Mouse (Mus musculus): ENCODE results near the gene Ppp1r13b. TPM values are rescaled to one million over a fixed set of nuclear protein-coding genes. Genes with fewer than 3 reads are reported as not detected.
A peak's percentile ranks its signal among the peaks of the same experiment; 100 is the strongest.

Gene Ppp1r13b
- polyA plus RNA-seq, 1 experiment from 2014 or later = 18.3 TPM

DNA sequence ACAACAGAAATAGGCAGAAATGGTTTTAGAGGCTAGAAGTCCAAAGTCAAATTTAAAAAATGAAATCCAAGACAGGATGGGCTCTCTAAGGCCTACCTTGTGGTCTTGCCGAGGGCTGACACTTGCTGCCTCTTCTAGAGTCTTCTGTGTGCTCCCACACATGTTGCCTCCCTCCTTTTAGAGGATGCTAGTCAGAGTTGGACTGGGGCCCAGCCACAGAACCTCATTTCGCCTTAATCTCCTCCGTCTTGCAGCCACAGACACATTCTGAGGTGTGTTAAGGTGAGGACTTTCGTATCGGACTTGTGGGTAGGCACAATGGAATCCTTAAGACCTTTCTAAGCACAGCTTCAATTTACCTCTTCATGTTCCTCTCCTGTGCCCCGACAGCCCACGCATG lies 4.9 kb upstream of the Ppp1r13b start:
- H3K9me3 ChIP-seq = no peaks in the 10 kb centered on the region

DNA sequence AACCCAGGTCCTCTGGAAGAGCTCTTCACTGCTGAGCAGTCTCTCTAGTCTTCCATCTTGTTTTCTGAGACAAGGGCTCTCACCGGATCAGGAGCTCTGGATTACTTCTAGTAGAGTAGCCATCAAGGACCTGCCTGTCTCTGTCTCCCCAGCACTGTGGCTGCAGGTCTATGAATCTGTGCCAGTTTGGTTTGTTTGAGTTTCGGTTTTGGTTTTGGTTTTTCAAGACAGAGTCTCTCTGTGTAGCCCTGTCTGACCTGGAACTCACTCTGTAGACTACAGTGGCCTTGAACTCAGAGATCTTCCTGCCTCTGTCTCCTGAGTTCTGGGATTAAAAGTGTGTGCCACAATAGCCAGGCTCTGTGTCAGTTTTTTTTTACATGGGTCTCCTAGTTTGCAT lies 3.9 kb upstream of the Ppp1r13b start:
- no peaks in the 10 kb centered on the region for H3K9me3 ChIP-seq
- no peak overlapping the region for H3K4me2 ChIP-seq (replicated peaks)
- H3K27ac ChIP-seq = no peak overlapping the region
- H3K27me3 ChIP-seq (replicated peaks) = peaks cover 20% of the 10 kb centered on the region
- no peak overlapping the region for H3K9ac ChIP-seq
- ATAC-seq (ENCODE audit: low FRiP score, low read depth) = no peak
- peaks cover 9% of the 10 kb centered on the region for H3K4me1 ChIP-seq
- no peaks in the 10 kb centered on the region for H3K36me3 ChIP-seq
- 83% methylated on average over 2 of the region's 2 CpGs for WGBS
- H3K4me3 ChIP-seq = no peak overlapping the region

More for the DNA sequence above, 4.9 kb upstream of the Ppp1r13b start:
- 0 out of 2 replicates have a peak, but pooled peaks cover 3% of the 10 kb centered on the region for H3K4me1 ChIP-seq
- no peaks in the 10 kb centered on the region for H3K36me3 ChIP-seq
- no peak overlapping the region for H3K27ac ChIP-seq
- peaks cover 20% of the 10 kb centered on the region for H3K27me3 ChIP-seq (replicated peaks)
- H3K4me3 ChIP-seq = no peak overlapping the region
- no peak overlapping the region for H3K4me2 ChIP-seq (replicated peaks)
- no peak for ATAC-seq (ENCODE audit: low FRiP score, low read depth)
- WGBS = 92% methylated on average over 7 of the region's 7 CpGs
- no peak overlapping the region for H3K9ac ChIP-seq

DNA sequence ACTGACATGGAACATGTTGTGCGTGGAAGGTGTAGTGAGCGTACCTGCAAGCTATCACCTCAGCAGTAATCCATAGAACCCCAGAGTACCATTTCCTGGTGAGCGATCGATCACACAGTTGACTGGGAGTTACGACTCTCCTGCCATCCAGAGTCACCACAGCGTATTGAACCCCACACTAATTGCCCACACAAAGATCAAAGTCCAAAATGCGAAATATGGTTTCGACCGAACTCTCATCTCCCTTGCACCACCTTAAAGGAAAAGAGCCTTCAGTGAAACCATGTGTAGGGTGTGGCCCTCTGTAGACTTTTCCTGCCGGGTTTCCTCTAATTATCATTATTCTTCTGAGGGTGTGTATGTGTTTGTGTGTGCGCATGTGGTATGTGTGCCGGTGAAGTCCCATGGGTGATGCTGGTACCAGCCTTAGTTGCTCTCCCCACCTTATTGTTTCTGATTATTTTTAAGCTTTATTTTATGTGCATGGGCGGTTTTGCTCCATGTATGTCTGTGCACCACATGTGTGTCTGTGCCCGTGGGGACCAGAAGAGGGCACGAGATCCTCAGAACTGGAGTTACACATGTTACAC lies 3.4 kb upstream of the Ppp1r13b start:
- peaks cover 12% of the 10 kb centered on the region for H3K4me1 ChIP-seq
- H3K4me3 ChIP-seq = no peak overlapping the region
- H3K9ac ChIP-seq = no peak overlapping the region
- H3K27ac ChIP-seq = no peak overlapping the region
- no peak overlapping the region for H3K4me2 ChIP-seq (replicated peaks)
- H3K9me3 ChIP-seq = no peaks in the 10 kb centered on the region
- H3K36me3 ChIP-seq = no peaks in the 10 kb centered on the region
- no peak for ATAC-seq (ENCODE audit: low FRiP score, low read depth)
- peaks cover 26% of the 10 kb centered on the region for H3K27me3 ChIP-seq (replicated peaks)
- 86% methylated on average over 15 of the region's 15 CpGs for WGBS

DNA sequence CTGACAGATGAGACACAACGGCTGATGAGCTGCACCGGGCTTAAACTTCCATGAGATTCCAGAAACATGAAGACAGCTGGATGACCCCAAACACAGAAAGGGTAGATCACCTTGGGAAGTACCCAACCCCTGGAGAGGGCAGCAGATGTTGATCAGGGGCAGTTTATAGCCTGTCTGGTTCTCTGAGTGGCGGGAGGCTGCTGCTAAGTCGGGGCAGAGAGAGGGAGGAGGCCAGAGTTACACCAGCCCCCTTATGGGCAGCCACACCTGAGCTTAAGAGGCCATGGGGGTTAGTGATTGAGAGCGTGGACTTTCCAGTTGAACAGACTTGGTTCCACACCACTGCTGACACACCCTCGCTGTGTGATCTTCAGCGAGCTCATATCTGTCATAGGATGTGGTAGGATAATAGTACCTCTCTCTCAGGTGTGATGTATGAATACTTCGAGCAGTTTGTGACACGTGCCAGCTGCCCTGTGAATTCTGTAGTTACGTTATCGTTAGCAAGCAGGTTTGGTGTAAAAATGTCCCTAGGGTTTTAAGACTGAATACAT lies 1.2 kb upstream of the Ppp1r13b start:
- Histone ChIP-seq H3K4me2 (replicated peaks) (peak overlapping the region; percentile 92), H3K9me3 (no peaks in the 10 kb centered on the region), H3K4me3 (no peak overlapping the region), H3K27ac (no peak overlapping the region), H3K27me3 (replicated peaks) (peaks cover 36% of the 10 kb centered on the region), H3K9ac (no peak overlapping the region), H3K36me3 (no peaks in the 10 kb centered on the region), H3K4me1 (peaks cover 12% of the 10 kb centered on the region)
- WGBS = 66% methylated on average over 11 of the region's 11 CpGs
- ATAC-seq (ENCODE audit: low FRiP score, low read depth) = no peak

DNA sequence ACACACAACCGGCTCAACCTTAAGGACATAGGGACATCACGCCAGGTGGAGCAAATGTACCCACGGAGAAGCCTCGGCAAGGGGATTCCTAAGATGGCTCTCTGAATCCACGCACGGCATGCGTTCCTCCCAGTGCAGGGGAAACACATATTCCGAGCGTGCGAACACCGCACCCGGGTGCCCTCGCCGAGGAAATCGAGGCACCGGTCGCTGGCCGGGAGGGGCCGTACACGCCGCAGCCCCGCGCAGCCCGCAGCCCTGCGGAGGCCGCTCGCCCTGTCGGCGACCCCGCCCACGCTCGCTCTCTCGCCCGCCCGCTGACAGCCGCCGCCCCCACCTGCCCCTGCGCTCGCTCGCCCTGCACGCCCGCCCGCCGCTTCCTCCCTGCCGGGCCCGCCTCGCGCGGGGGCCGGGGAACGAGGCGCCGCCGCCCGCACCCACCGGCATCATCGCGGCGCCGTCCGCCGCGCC lies 454 bp downstream of the Ppp1r13b start:
- under 1% methylated on average over 60 of the region's 63 CpGs for WGBS
- Histone ChIP-seq H3K4me2 (replicated peaks) (peak overlapping the region; percentile 92), H3K27me3 (replicated peaks) (peaks cover 36% of the 10 kb centered on the region), H3K9ac (peak overlapping the region; percentile 80), H3K4me3 (peak overlapping the region; percentile 82), H3K9me3 (no peaks in the 10 kb centered on the region), H3K36me3 (no peaks in the 10 kb centered on the region), H3K27ac (peak overlapping the region; percentile 84), H3K4me1 (peaks cover 12% of the 10 kb centered on the region)
- peak; percentile 60 for ATAC-seq (ENCODE audit: low FRiP score, low read depth)

DNA sequence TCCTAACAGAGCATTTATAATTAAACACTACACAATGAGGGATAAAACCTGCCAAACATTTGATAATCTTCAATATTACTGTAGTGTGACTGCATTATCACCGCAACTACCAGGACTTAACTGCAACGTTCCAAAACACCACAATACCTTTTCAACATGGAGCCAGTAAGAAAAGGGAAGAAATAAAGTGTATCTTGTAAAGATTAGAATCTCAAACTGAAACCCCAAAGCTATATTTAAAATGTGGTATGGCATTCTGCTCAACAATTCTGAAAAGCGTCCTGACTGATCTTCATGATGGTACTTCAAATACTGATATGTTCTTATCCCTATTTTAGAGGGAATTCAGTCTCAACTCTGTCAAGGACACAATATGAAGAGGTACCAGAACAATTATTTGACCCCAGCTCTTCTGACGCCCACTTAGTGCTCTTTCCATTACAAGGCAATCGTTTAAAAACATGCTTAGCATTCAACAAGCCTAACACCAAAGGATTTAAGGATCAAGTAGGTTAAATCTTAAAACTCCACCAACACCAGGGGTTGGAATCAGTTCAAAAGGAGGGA lies 1.5 kb downstream of the Ppp1r13b start:
- peak overlapping the region; percentile 82; the same call in 1 of the 2 replicates for H3K4me3 ChIP-seq
- H3K27ac ChIP-seq = no peak overlapping the region
- WGBS = 65% methylated on average over 5 of the region's 5 CpGs

DNA sequence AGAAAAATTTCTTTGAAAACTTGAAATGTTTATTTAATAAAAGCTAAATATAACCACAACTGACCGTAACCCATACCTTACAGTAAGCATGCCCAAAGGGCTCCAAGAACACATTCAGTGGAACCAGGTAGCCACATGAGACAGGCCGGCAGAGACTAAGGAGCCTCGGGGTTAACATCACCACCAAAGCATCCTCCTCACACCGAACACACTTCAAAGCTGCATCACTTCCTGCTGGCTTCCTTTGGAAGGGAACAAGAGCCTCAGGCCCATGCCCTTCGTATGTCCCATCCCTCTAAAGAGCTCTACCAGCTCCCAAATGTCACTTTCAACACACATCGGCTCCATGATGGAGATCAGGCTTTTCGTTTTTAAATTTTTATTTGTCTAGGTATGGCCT lies 5.4 kb downstream of the Ppp1r13b start:
- WGBS = 83% methylated on average over 7 of the region's 7 CpGs
- H3K4me2 ChIP-seq (replicated peaks) = no peak overlapping the region
- H3K9me3 ChIP-seq = no peaks in the 10 kb centered on the region
- peaks cover 8% of the 10 kb centered on the region for H3K4me1 ChIP-seq
- ATAC-seq (ENCODE audit: low FRiP score, low read depth) = no peak
- no peaks in the 10 kb centered on the region for H3K36me3 ChIP-seq
- no peak overlapping the region for H3K4me3 ChIP-seq
- no peak overlapping the region for H3K9ac ChIP-seq
- H3K27me3 ChIP-seq (replicated peaks) = peaks cover 16% of the 10 kb centered on the region; the same call in 1 of the 2 replicates
- H3K27ac ChIP-seq = no peak overlapping the region

More for the DNA sequence above, 1.5 kb downstream of the Ppp1r13b start:
- H3K27me3 ChIP-seq (replicated peaks) = peaks cover 36% of the 10 kb centered on the region
- H3K4me1 ChIP-seq = peaks cover 12% of the 10 kb centered on the region
- no peak for ATAC-seq (ENCODE audit: low FRiP score, low read depth)
- no peaks in the 10 kb centered on the region for H3K36me3 ChIP-seq
- no peaks in the 10 kb centered on the region for H3K9me3 ChIP-seq
- peak overlapping the region; percentile 92 for H3K4me2 ChIP-seq (replicated peaks)
- H3K9ac ChIP-seq = no peak overlapping the region

DNA sequence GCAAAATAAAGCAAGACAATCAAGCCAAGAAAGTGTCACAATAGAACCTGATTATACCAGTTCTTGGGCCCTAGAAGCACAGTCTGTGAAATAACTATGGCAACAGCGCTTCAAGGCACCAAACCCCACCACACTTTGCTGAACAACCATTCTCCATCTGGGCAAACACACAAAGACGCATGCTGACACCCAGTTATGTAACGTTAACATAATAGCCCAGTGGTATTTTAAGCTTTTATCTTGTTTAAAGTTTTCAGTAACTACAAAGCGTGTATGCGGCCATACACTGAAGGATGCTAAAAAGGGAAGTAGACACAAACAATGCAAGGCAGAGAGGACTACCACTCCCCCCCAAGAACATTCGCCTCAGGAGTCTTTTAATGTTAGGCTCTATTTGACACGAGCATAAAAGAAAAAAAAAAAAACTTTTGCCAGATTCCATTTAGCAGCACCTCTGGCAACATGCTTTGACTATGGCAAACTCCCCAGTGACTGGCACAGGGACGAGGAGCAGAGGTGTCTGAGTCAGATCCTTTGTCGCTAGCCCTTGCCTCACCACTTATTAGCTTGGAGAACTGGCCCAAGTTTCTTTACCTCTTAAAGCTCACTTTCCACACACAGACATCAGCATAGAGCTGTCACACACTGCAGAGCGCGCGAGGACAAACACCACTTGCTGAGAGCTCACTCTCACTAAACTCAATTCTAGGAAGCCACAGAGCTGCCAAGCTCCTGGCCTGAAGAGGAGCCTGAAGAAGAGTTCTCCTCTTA lies 6.6 kb downstream of the Ppp1r13b start:
- 76% methylated on average over 12 of the region's 12 CpGs for WGBS
- H3K4me2 ChIP-seq (replicated peaks) = no peak overlapping the region

DNA sequence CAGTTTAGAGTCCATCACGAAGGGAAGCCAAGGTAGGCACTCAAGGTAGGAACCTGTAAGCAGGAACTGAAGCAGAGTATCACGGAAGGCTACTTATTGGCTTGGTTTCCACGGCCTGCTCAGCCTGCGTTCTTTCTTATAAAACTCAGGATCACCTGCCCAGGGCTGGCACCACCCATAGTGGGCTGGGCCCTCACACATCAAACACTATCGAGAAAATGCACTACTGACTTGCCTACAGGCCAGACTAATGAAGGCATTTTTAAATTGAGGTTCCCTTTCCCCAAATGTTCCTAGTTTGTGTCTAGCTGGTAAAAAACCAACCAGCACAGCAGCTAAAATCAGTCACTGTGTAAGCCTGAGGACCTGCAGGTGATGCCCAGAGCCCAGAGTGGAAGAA lies 8.3 kb downstream of the Ppp1r13b start:
- H3K4me3 ChIP-seq = no peak overlapping the region
- no peak for ATAC-seq (ENCODE audit: low FRiP score, low read depth)
- no peak overlapping the region for H3K27ac ChIP-seq
- WGBS = 81% methylated on average over 5 of the region's 5 CpGs
- no peak overlapping the region for H3K9ac ChIP-seq
- no peaks in the 10 kb centered on the region for H3K27me3 ChIP-seq (replicated peaks)
- no peaks in the 10 kb centered on the region for H3K36me3 ChIP-seq
- no peak overlapping the region for H3K4me2 ChIP-seq (replicated peaks)
- H3K9me3 ChIP-seq = no peaks in the 10 kb centered on the region
- no peaks in the 10 kb centered on the region for H3K4me1 ChIP-seq

More for the DNA sequence above, 6.6 kb downstream of the Ppp1r13b start:
- no peaks in the 10 kb centered on the region for H3K4me1 ChIP-seq
- H3K4me3 ChIP-seq = no peak overlapping the region
- H3K36me3 ChIP-seq = no peaks in the 10 kb centered on the region
- peaks cover 11% of the 10 kb centered on the region; the same call in 1 of the 2 replicates for H3K27me3 ChIP-seq (replicated peaks)
- H3K9me3 ChIP-seq = no peaks in the 10 kb centered on the region
- no peak for ATAC-seq (ENCODE audit: low FRiP score, low read depth)
- no peak overlapping the region for H3K27ac ChIP-seq
- no peak overlapping the region for H3K9ac ChIP-seq

DNA sequence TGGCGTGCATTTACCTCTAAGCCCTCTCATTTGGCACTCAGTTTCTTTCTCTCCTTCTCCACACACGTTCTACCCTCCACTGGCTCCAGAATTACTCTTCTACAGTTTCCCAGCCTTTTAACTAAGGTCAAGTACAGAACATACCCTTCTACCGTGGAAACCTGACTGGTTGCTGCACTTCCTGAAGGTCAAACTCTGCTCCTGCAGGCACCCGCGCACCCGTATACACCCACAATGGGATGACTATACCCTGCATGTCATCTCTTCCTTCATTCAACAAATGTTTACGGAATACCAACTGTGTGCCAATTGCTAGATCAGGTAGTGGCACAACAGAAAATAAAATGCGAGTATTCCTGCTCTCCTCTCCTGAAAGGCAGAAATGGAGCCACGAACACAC lies 9.2 kb downstream of the Ppp1r13b start:
- Histone ChIP-seq H3K9me3 (no peaks in the 10 kb centered on the region), H3K27me3 (replicated peaks) (no peaks in the 10 kb centered on the region), H3K27ac (no peak overlapping the region), H3K4me3 (no peak overlapping the region), H3K4me1 (no peaks in the 10 kb centered on the region), H3K4me2 (replicated peaks) (no peak overlapping the region), H3K36me3 (no peaks in the 10 kb centered on the region), H3K9ac (no peak overlapping the region)
- ATAC-seq (ENCODE audit: low FRiP score, low read depth) = no peak
- WGBS = 78% methylated on average over 9 of the region's 9 CpGs

DNA sequence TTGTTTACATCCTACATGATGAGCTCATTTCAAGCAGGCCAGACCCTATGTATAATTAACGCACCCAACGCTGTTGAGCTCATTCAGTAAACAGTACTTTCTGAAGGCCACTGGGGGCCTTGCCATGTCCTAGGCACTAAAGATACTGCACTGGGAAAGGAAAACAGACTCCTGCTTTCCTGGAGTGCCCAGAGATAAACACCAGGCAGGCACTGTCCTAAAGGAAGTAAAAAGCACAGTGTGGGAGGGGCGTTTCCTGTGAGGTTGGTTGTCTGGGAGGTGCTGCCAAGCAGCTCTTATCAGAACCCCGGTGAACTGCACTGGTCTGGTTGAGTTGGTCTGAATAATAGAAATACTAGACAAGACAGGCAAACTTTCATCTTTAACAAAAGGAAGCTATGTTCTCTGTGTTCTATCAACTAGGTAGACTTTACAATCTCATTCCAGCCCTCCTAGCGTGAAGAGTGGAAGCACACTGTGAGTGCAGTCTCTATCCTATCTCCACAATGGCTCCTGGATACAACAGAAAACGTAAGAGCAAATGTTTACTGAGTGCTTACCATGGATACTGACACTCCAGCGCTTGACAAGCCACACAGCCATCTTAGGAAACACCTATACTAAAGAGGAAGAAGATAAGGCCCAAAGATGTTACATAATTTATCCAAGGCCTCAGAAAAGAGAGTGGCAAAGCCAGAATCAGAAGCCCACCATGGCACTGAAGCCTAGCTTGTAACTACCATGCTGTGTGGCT lies 10.8 kb downstream of the Ppp1r13b start:
- H3K4me1 ChIP-seq = 0 out of 2 replicates have a peak, but pooled peaks cover 4% of the 10 kb centered on the region

More for the DNA sequence above, 10.8 kb downstream of the Ppp1r13b start:
- Histone ChIP-seq H3K4me3 (no peak overlapping the region), H3K9me3 (no peaks in the 10 kb centered on the region), H3K36me3 (no peaks in the 10 kb centered on the region), H3K9ac (no peak overlapping the region), H3K27me3 (replicated peaks) (no peaks in the 10 kb centered on the region), H3K27ac (no peak overlapping the region), H3K4me2 (replicated peaks) (no peak overlapping the region)
- 72% methylated on average over 7 of the region's 7 CpGs for WGBS
- ATAC-seq (ENCODE audit: low FRiP score, low read depth) = no peak
